Mouse (Mus musculus): ENCODE measurements around the gene Gm813. TPM values are rescaled to one million over a fixed set of nuclear protein-coding genes. Genes with fewer than 3 reads are reported as not detected.

The Gm813 gene
- total RNA-seq, 2 experiments from 2014 or later = not detected

- DNase-seq (ENCODE audit: low spot score in 2 of 2) = no peak
Observed at GRCm38 (mm10) chr16:58607101-58607500, 9.7 kb downstream of the Gm813 start.

- no peak for DNase-seq (ENCODE audit: low spot score in 2 of 2)
Observed at GRCm38 (mm10) chr16:58604680-58605079, 12.1 kb downstream of the Gm813 start.

GRCm38 (mm10) chr16:58603831-58604230 lies 12.9 kb downstream of the Gm813 start:
- DNase-seq (ENCODE audit: low spot score in 2 of 2) = no peak

- no peak for DNase-seq (ENCODE audit: low spot score in 2 of 2)
Observed at GRCm38 (mm10) chr16:58600846-58601245, 15.9 kb downstream of the Gm813 start.

GRCm38 (mm10) chr16:58591299-58591698 lies 25.5 kb downstream of the Gm813 start:
- DNase-seq (ENCODE audit: low spot score in 2 of 2) = no peak

GRCm38 (mm10) chr16:58589444-58589843 lies 27.3 kb downstream of the Gm813 start:
- DNase-seq (ENCODE audit: low spot score in 2 of 2) = no peak

GRCm38 (mm10) chr16:58573949-58574722 lies 42.6 kb downstream of the Gm813 start:
- no peak for DNase-seq (ENCODE audit: low spot score in 2 of 2)

- DNase-seq (ENCODE audit: low spot score in 2 of 2) = no peak
Observed at GRCm38 (mm10) chr16:58570694-58571264, 46.0 kb downstream of the Gm813 start.

Other genes with a start within 250 kb of the Gm813 start
- 10 to 100 TPM; 21.5 to 27.5 TPM for gene Dcbld2, start 208.5 kb downstream of the Gm813 start, total RNA-seq (2021)
- gene St3gal6, start 92.7 kb downstream of the Gm813 start, total RNA-seq (2021) = 10 to 100 TPM; 22.4 to 25.8 TPM
- not detected for gene E330017A01Rik, start 21.8 kb upstream of the Gm813 start, total RNA-seq (2021)
- gene Cpox, start 53.3 kb upstream of the Gm813 start, total RNA-seq (2021) = 10 to 100 TPM; 38.9 to 40.6 TPM
- not detected for gene Gpr15, start 102.1 kb upstream of the Gm813 start, total RNA-seq (2021)
- gene Cldnd1, start 110.9 kb upstream of the Gm813 start, total RNA-seq (2021) = 100 to 1,000 TPM in 1 of 2 experiments, 10 to 100 TPM in 1; 95.6 to 108 TPM
- not detected for gene Olfr172, start 146.2 kb upstream of the Gm813 start, total RNA-seq (2021)
- not detected for gene Olfr173, start 183.3 kb upstream of the Gm813 start, total RNA-seq (2021)
- not detected for gene Olfr175-ps1, start 209.8 kb upstream of the Gm813 start, total RNA-seq (2021)